23 mouse cellular contexts compared by ENCODE assay signal in the genomic region with DNA sequence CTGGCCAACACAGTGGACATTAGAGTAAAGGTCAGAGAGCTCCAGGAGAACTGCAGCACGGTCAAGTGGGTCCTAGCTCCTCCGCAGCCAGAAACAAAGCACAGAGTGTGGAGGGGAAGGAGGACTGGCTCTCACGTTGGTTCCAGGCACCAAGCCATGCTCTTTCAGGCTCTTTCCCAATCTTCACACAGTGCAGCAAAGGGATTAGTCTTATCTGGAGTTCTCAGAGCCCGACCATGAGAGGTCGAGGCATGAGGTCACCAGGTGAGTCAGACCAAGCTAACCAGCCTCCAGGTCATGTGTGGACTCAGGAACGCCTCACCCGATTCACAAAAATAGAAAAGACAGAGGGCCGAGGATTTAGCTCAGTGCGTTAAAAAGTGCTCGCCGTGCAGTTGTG. TPM values are rescaled to one million over a fixed set of nuclear protein-coding genes. Genes with fewer than 3 reads are reported as not detected.
DNase-seq lines count a peak whose midpoint lies in the region; ATAC-seq and TF ChIP-seq lines count a peak whose summit lies in the region.
"Had no signal": no experiment of that assay in that cellular context is flagged by ENCODE, and none has a peak within 500 bp of the region (broad histone marks: within the 10 kb centered on the region; RNA-seq: fewer than 3 reads in every experiment).

No protein-coding gene starts in this region.

- TF ChIP-seq EP300 in stomach, postnatal 0 days (optimal IDR thresholded peaks at IDR 0.05), result no peak

- H3K27ac ChIP-seq in liver, embryonic 12.5 days, result no peak overlapping the region
- no peak overlapping the region for H3K27ac ChIP-seq in liver, embryonic 11.5 days (ENCODE audit: low read depth, low read length)
- H3K27ac ChIP-seq in stomach, postnatal 0 days (replicated peaks), result no peak overlapping the region
- H3K27ac ChIP-seq in hindbrain, embryonic 10.5 days, result no peak overlapping the region
- H3K27ac ChIP-seq: embryonic facial prominence, embryonic 13.5 days; forebrain, embryonic 12.5 days; heart, adult 2 months; hindbrain, embryonic 13.5 days had no signal

- 78% methylated on average over 11 of the region's 11 CpGs for WGBS in liver, embryonic 12.5 days (ENCODE audit: insufficient replicate concordance)
- WGBS in liver, embryonic 11.5 days, result 83% methylated on average over 11 of the region's 11 CpGs
- WGBS in stomach, postnatal 0 days, result 66% methylated on average over 11 of the region's 11 CpGs
- WGBS in hindbrain, embryonic 10.5 days, result 92% methylated on average over 11 of the region's 11 CpGs

- intact Hi-C loops in heart, postnatal 36 days (cut with DNase I), result no loop called here

- peak; percentile 22 to 37 for DNase-seq in heart, adult 18-20 months
- DNase-seq in heart, postnatal 36 days, result no peak
- DNase-seq in liver, embryonic 11.5 days (ENCODE audit: low spot score), result no peak
- peak; percentile 36 for DNase-seq in lung, postnatal 25 days (ENCODE audit: low spot score)
- DNase-seq in lung, postnatal 14 days, result no peak
- peak; percentile 57 for DNase-seq in stomach, postnatal 0 days (ENCODE audit: low spot score)
- DNase-seq in hindbrain, embryonic 10.5 days (ENCODE audit: low spot score), result no peak
- DNase-seq: adrenal gland, postnatal 14 days; B cell, adult 2 months; cerebellum, adult 11-12 months; cerebellum, adult 9-11 months; cerebellum, postnatal 36 days; gastrocnemius, postnatal 10 days; heart, postnatal 4 days had no signal

- 0 out of 2 replicates have a peak, but pooled peaks have one; percentile 33 for ATAC-seq in liver, embryonic 12.5 days
- ATAC-seq in liver, embryonic 11.5 days (replicated peaks; ENCODE audit: low FRiP score), result no peak
- ATAC-seq in stomach, postnatal 0 days (ENCODE audit: low FRiP score, low TSS enrichment), result peak; percentile 89
- ATAC-seq: CD4-positive, CD25-positive, alpha-beta regulatory T cell, adult 4 months; forebrain, embryonic 16.5 days had no signal

- no peak overlapping the region for H3K4me2 ChIP-seq in liver, embryonic 12.5 days
- no peak overlapping the region for H3K4me2 ChIP-seq in liver, embryonic 11.5 days
- no peak overlapping the region for H3K4me2 ChIP-seq in stomach, postnatal 0 days (replicated peaks; ENCODE audit: low read depth)
- H3K4me2 ChIP-seq: embryonic facial prominence, embryonic 13.5 days; forebrain, embryonic 12.5 days; heart, embryonic 12.5 days; hindbrain, embryonic 13.5 days had no signal

- H3K4me1 ChIP-seq in liver, embryonic 12.5 days, result peaks cover 11% of the 10 kb centered on the region
- no peaks in the 10 kb centered on the region for H3K4me1 ChIP-seq in liver, embryonic 11.5 days (replicated peaks; ENCODE audit: control insufficient read depth, insufficient read depth, low read length)
- H3K4me1 ChIP-seq in stomach, postnatal 0 days (replicated peaks; ENCODE audit: control insufficient read depth, insufficient read depth), result no peaks in the 10 kb centered on the region
- peaks cover 11% of the 10 kb centered on the region for H3K4me1 ChIP-seq in hindbrain, embryonic 10.5 days (replicated peaks)
- H3K4me1 ChIP-seq: embryonic facial prominence, embryonic 13.5 days; heart, embryonic 12.5 days had no signal

- no peak overlapping the region for H3K9ac ChIP-seq in liver, embryonic 12.5 days
- H3K9ac ChIP-seq in liver, embryonic 11.5 days (ENCODE audit: low read depth, low read length), result no peak overlapping the region
- H3K9ac ChIP-seq in stomach, postnatal 0 days (ENCODE audit: low read length), result no peak overlapping the region
- H3K9ac ChIP-seq: embryonic facial prominence, embryonic 13.5 days; forebrain, embryonic 12.5 days; heart, embryonic 12.5 days; hindbrain, embryonic 13.5 days had no signal

- no peaks in the 10 kb centered on the region for H3K27me3 ChIP-seq in liver, embryonic 12.5 days (replicated peaks)
- no peaks in the 10 kb centered on the region for H3K27me3 ChIP-seq in liver, embryonic 11.5 days (replicated peaks; ENCODE audit: control insufficient read depth, insufficient read depth, low read length)
- H3K27me3 ChIP-seq in stomach, postnatal 0 days (ENCODE audit: control insufficient read depth, insufficient read depth, low read length), result no peaks in the 10 kb centered on the region
- no peaks in the 10 kb centered on the region for H3K27me3 ChIP-seq in hindbrain, embryonic 10.5 days (ENCODE audit: insufficient read depth, poor library complexity, severe bottlenecking)
- H3K27me3 ChIP-seq: embryonic facial prominence, embryonic 13.5 days; forebrain, embryonic 12.5 days; heart, embryonic 12.5 days; hindbrain, embryonic 13.5 days had no signal

- TF ChIP-seq CTCF in stomach, postnatal 0 days (IDR thresholded peaks at IDR 0.05; ENCODE audit: low read depth), result no peak

- H3K4me3 ChIP-seq in liver, embryonic 12.5 days, result no peak overlapping the region
- H3K4me3 ChIP-seq in liver, embryonic 11.5 days (ENCODE audit: low read depth, low read length), result no peak overlapping the region
- H3K4me3 ChIP-seq in stomach, postnatal 0 days (ENCODE audit: low read depth, low read length), result no peak overlapping the region
- H3K4me3 ChIP-seq in hindbrain, embryonic 10.5 days, result no peak overlapping the region
- H3K4me3 ChIP-seq: embryonic facial prominence, embryonic 13.5 days; forebrain, embryonic 12.5 days; heart, adult 2 months; heart, embryonic 12.5 days; hindbrain, embryonic 13.5 days had no signal

- H3K9me3 ChIP-seq in liver, embryonic 12.5 days (replicated peaks), result no peaks in the 10 kb centered on the region
- no peaks in the 10 kb centered on the region for H3K9me3 ChIP-seq in liver, embryonic 11.5 days (ENCODE audit: control insufficient read depth, low read length)
- no peaks in the 10 kb centered on the region for H3K9me3 ChIP-seq in stomach, postnatal 0 days (ENCODE audit: control insufficient read depth, low read length)
- H3K9me3 ChIP-seq in hindbrain, embryonic 10.5 days, result no peaks in the 10 kb centered on the region
- H3K9me3 ChIP-seq: embryonic facial prominence, embryonic 13.5 days; forebrain, embryonic 12.5 days; G1E; heart, embryonic 12.5 days; hindbrain, embryonic 13.5 days had no signal

- peaks cover 88% of the 10 kb centered on the region for H3K36me3 ChIP-seq in liver, embryonic 12.5 days
- H3K36me3 ChIP-seq in liver, embryonic 11.5 days (ENCODE audit: control insufficient read depth, insufficient read depth, low read length), result peaks cover 14% of the 10 kb centered on the region
- H3K36me3 ChIP-seq in stomach, postnatal 0 days (ENCODE audit: control insufficient read depth, insufficient read depth, low read length), result no peaks in the 10 kb centered on the region
- peaks cover 89% of the 10 kb centered on the region for H3K36me3 ChIP-seq in hindbrain, embryonic 10.5 days
- H3K36me3 ChIP-seq: hindbrain, embryonic 13.5 days had no signal

RNA-seq across cellular contexts. Expression of a gene that starts 27.0 kb away (rescaled TPM):
- total RNA-seq in heart, adult 18-20 months (2021), result 1 to 10 TPM in 1 of 2 experiments, under 1 TPM in 1; 0.77 to 1.0 TPM
- total RNA-seq in heart, postnatal 36 days (2021), result 1 to 10 TPM; 1.7 to 2.2 TPM
- polyA plus RNA-seq in liver, embryonic 12.5 days (2016; fragmentation: Nextera tagmentation; extraction: Ambion mirVana), result 55.8 and 58.4 TPM in 2 replicates
- polyA plus RNA-seq in liver, embryonic 11.5 days (2014; fragmentation: Nextera tagmentation; extraction: Ambion mirVana), result 55.1 and 58.4 TPM in 2 replicates
- polyA plus RNA-seq in stomach, postnatal 0 days (2015; fragmentation: Nextera tagmentation; extraction: Ambion mirVana), result 4.1 and 5.4 TPM in 2 replicates
- polyA plus RNA-seq in hindbrain, embryonic 10.5 days (2016; fragmentation: Nextera tagmentation; extraction: Ambion mirVana), result 40.4 and 46.2 TPM in 2 replicates

Comparison
In these comparisons a context has a peak if more than half of its experiments do, and no peak if none do; other contexts are left out.
1. DNase-seq: peak in heart, adult 18-20 months (2 of 2), lung, postnatal 25 days (single experiment) and stomach, postnatal 0 days (single experiment); none in heart, postnatal 36 days (0 of 2), liver, embryonic 11.5 days (single experiment), lung, postnatal 14 days (single experiment) and hindbrain, embryonic 10.5 days (single experiment).